Mouse (Mus musculus) midbrain, embryonic 16.5 days (tissue): ENCODE measurements around the gene BC147527. TPM values are rescaled to one million over a fixed set of nuclear protein-coding genes. Genes with fewer than 3 reads are reported as not detected.
"Not testable (repeated sequence)": the region's sequence is repeated elsewhere in the genome, so short reads cannot be mapped to it uniquely, and the experiment has no call there.

Experiments
- ATAC-seq: fragments of 200-750 bp; cut with Nextera tagmentation; 2 replicates; pipeline ENCODE4 v1.8.0; 2017; ENCODE audit warnings: moderate TSS enrichment
- H3K27ac ChIP-seq: fragments of 300-500 bp; sonication (generic); 2 replicates; pipeline ENCODE4 v1.5.1; 2014; ENCODE audit warnings: mild to moderate bottlenecking, low read length, mixed read lengths
- H3K27me3 ChIP-seq: fragments of 300-500 bp; sonication (generic); 2 replicates; pipeline ENCODE4 v1.6.1; 2014; ENCODE audit warnings: low read depth, low read length, mixed read lengths; ENCODE audit not compliant: control insufficient read depth, insufficient read depth
- H3K36me3 ChIP-seq: fragments of 300-500 bp; sonication (generic); 2 replicates; pipeline ENCODE4 v1.6.1; 2014; ENCODE audit warnings: mild to moderate bottlenecking, low read length, moderate library complexity, mixed read lengths; ENCODE audit not compliant: control insufficient read depth, insufficient read depth
- H3K4me1 ChIP-seq: fragments of 300-500 bp; sonication (generic); 2 replicates; pipeline ENCODE4 v1.6.1; 2014; ENCODE audit warnings: mild to moderate bottlenecking, low read length, mixed read lengths; ENCODE audit not compliant: control insufficient read depth, insufficient read depth
- H3K4me2 ChIP-seq: fragments of 300-500 bp; sonication (generic); 2 replicates; pipeline ENCODE4 v1.6.1; 2014; ENCODE audit warnings: mild to moderate bottlenecking, low read length, mixed read lengths
- H3K4me3 ChIP-seq: fragments of 300-500 bp; sonication (generic); 2 replicates; pipeline ENCODE4 v1.5.1; 2014; ENCODE audit warnings: low read depth, mild to moderate bottlenecking, low read length, moderate library complexity, mixed read lengths
- H3K9ac ChIP-seq: fragments of 300-500 bp; sonication (generic); 2 replicates; pipeline ENCODE4 v1.6.1; 2014; ENCODE audit warnings: low read depth, low read length, mixed read lengths
- H3K9me3 ChIP-seq: fragments of 300-500 bp; sonication (generic); replicated peaks from 2 replicates; pipeline ENCODE4 v1.6.1; 2014; ENCODE audit warnings: mild to moderate bottlenecking, low read length, mixed read lengths; ENCODE audit not compliant: control insufficient read depth, poor library complexity, severe bottlenecking
- WGBS: fragments of 180-500 bp; shearing (Covaris S2); extraction: QIAGEN DNeasy Blood & Tissue Kit; methylation state at CpG from one replicate; pipeline ENCODE4 v1.1.7; 2014; 5-methylcytosine and 5-hydroxymethylcytosine counted together
- polyA plus RNA-seq: library from polyadenylated mRNA; unstranded; fragments of >200 nt; fragmentation: Nextera tagmentation; extraction: Ambion mirVana; gene quantifications from 2 replicates; pipeline ENCODE4 v1.2.1, GENCODE M21; 2015

BC147527 gene
- polyA plus RNA-seq, 1 experiment from 2014 or later: not detected

- Histone ChIP-seq H3K27ac (no peak overlapping the region), H3K27me3 (no peaks in the 10 kb centered on the region), H3K36me3 (no peaks in the 10 kb centered on the region), H3K4me1 (no peaks in the 10 kb centered on the region), H3K9ac (no peak overlapping the region), H3K9me3 (no peaks in the 10 kb centered on the region), H3K4me3 (no peak overlapping the region), H3K4me2 (no peak overlapping the region)
- WGBS: 79% methylated on average over 4 of the region's 4 CpGs
- no peak for ATAC-seq
Observed at GRCm38 (mm10) chr13:120310749-120311148, 10.6 kb downstream of the BC147527 start.

- no peak for ATAC-seq
- H3K9me3 ChIP-seq: no peaks in the 10 kb centered on the region
- no peak overlapping the region for H3K4me3 ChIP-seq
- no peak overlapping the region for H3K4me2 ChIP-seq
- no peaks in the 10 kb centered on the region for H3K4me1 ChIP-seq
- no peaks in the 10 kb centered on the region for H3K27me3 ChIP-seq
- H3K36me3 ChIP-seq: no peaks in the 10 kb centered on the region
- no peak overlapping the region for H3K27ac ChIP-seq
- no peak overlapping the region for H3K9ac ChIP-seq
- WGBS: 50% methylated on average over 14 of the region's 14 CpGs
Observed at GRCm38 (mm10) chr13:120313584-120313983, 13.4 kb downstream of the BC147527 start.

GRCm38 (mm10) chr13:120316578-120316977, 16.4 kb downstream of the BC147527 start, which contains the start of gene Tcstv3:
TSS of gene Tcstv3 (plus strand) at chr13:120316878.
- not testable (repeated sequence) for H3K27ac ChIP-seq, H3K9ac ChIP-seq, H3K4me2 ChIP-seq, H3K9me3 ChIP-seq, H3K4me3 ChIP-seq, H3K27me3 ChIP-seq, H3K36me3 ChIP-seq, ATAC-seq, H3K4me1 ChIP-seq
- WGBS: 71% methylated on average over 3 of the region's 3 CpGs

GRCm38 (mm10) chr13:120320183-120320582, 20.0 kb downstream of the BC147527 start:
- Histone ChIP-seq H3K27me3 (no peaks in the 10 kb centered on the region), H3K4me2 (no peak overlapping the region), H3K9me3 (0 out of 2 replicates have a peak, but pooled peaks cover 3% of the 10 kb centered on the region), H3K36me3 (no peaks in the 10 kb centered on the region), H3K4me1 (no peaks in the 10 kb centered on the region), H3K27ac (no peak overlapping the region), H3K4me3 (no peak overlapping the region), H3K9ac (no peak overlapping the region)
- ATAC-seq: no peak
- WGBS: 75% methylated on average over 3 of the region's 3 CpGs

GRCm38 (mm10) chr13:120320721-120321120, 20.5 kb downstream of the BC147527 start:
- Histone ChIP-seq H3K9ac (no peak overlapping the region), H3K27ac (no peak overlapping the region), H3K4me2 (no peak overlapping the region), H3K27me3 (no peaks in the 10 kb centered on the region), H3K36me3 (no peaks in the 10 kb centered on the region), H3K9me3 (0 out of 2 replicates have a peak, but pooled peaks cover 3% of the 10 kb centered on the region), H3K4me3 (no peak overlapping the region), H3K4me1 (no peaks in the 10 kb centered on the region)
- 100% methylated on average over 1 of the region's 1 CpGs for WGBS
- no peak for ATAC-seq

Other genes starting within 250 kb of the BC147527 start
- gene Gm21188, start 248.2 kb upstream of the BC147527 start, polyA plus RNA-seq: not detected in 2 replicates
- not detected in 2 replicates for gene Gm20767, start 160.1 kb upstream of the BC147527 start, polyA plus RNA-seq
- not detected in 2 replicates for gene Gm21818, start 128.0 kb upstream of the BC147527 start, polyA plus RNA-seq
- gene Gm21762, start 84.4 kb upstream of the BC147527 start, polyA plus RNA-seq: not detected in 2 replicates
- not detected in 2 replicates for gene Gm21731, start 61.3 kb upstream of the BC147527 start, polyA plus RNA-seq
- not detected in 2 replicates for gene AF067061, start 37.3 kb upstream of the BC147527 start, polyA plus RNA-seq
- not detected in 2 replicates for gene Tcstv3, start 16.5 kb downstream of the BC147527 start, polyA plus RNA-seq